Mouse (Mus musculus) urinary bladder, postnatal 14 days (tissue): ENCODE results near the gene Kcp.

ENCODE experiments used
- DNase-seq: peaks from one replicate; pipeline ENCODE4 v3.0.0; 2021; ENCODE audit warnings: low spot score

The Kcp gene

DNA sequence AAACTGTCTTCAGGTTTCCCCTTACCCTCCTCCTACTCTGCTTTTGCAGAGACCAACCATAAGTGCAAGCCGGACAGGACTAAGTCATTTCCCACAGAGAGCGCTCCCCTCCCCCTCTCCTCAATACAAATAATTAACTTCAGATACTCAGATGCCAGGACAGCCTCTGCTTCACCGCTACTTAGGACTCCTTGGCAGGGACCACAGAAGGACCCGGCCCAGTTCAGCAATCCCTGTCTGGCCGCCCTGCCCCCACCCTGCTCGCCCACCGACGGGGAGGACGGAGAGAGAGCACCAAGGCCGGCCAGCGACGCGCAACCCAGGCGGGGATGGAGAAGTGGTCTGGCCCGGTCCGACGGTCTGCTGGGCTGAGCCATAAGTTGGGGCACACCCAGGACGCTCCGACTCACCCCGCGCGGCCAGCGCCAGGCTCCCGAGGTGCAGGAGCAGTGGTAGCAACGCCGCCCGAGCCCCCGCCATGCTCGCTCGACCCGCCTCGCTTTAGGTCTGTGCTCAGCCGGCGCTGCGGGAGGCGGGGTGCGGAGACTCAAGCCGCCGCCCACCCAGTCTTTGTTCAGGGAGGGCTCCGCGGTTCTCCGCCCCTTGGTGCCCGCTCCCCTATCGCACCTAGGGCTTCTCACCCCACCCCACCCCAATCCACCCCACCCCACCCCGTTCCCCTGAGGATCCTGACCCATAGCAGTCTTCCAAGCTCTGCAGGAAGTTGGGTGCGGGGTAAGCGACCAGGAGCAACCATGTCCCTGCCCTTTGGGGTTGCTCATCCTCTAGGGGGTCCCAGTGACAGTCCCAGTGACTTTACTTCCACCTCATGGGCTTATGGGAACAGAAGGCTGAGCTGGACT, at the start of gene Kcp:
Gene Kcp (minus strand): TSS at position 506 of the 863 bp plus-strand sequence.
- DNase-seq: peak; percentile 14

DNA sequence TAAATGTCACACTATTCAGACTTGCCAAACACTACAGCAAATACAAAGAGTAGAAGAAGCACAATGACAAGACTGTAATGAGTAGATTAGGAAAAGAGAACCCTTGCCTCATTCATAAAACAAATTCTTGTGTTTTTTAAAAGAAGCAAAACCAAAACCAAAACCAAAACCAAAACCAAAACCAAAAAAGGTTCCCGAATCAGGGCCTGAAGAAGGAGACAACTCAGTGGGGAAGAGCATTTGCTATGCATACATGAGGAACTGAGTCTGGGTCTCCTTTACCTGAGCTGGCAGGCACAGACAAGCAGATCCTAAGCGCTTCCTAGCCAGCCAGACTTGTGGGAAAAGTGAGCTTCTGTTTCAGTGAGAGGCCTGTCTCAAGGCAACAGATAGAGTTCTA, 49.4 kb upstream of the Kcp start:
- no peak for DNase-seq

DNA sequence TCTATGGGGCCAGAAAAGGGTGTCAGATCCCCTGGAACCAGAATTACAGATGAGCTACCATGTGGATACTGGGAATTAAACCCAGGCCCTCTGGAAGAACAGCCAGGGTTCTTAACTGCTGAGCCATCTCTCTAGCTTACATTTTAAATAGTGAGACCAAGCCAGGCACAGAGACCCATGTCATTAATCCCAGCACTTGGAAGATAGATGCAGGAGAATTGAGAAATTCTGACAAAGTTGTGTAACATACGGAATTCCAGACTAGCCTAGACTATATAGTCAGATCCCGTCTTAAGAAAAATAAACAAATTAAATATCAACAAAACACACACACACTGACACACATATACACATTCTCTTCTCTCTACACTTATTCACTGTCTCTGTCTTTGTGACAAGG, 44.8 kb upstream of the Kcp start:
- no peak for DNase-seq

DNA sequence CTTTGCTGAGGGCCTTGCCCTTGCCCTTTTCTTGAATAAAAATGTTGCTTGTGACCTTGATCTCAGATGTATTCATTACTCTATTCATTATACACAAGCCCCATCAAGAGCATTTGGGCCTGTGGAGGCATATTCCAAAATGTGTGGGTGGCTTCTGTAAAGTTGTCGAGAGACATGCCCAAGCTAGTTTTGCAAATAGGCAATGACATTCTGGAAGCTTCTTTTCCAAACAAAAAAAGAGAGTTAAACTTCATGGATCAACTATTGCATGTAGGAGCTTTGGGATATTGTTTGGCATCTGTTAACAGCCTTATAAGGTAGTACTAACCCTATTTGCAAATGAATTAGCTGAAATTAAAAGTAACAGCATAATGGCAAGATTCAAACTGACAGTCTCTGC, 40.3 kb upstream of the Kcp start:
- DNase-seq: no peak

DNA sequence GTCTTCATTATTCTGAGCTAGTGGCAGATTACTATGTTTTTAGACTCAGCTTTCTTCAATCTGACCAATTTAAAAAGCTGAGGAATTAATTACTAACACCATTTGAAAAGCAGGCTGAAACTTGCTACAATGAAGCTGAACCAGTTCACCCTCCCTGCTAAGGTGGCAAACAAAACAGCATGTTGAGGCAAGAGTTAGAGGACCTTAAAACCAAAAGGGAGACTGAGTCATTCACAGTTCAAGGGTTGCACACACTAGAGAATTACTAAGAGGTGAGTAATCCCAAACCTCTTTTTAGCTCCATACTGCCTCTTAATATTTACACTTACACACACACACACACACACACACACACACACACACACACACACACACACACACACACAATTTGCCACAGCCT, 39.8 kb upstream of the Kcp start:
- DNase-seq: no peak

DNA sequence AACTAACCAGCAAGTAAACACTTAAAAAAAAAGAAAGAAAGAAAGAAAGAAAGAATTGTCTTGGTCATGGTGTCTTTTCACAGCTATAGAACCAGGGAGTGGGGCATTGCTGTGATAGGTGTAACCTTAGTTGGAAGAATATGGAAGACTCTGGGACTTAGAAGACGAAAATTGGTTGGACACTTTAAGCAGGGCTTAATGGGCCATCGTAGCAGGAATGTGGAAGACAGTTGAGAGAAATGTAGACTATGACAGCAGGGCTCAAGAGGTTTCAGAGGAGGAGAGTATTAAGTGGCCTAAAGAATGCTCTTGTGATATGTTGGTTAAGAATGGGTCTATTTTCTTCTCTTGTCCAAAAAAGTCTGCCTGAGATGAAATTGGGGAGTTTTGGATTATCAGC, 37.9 kb upstream of the Kcp start:
- DNase-seq: no peak

DNA sequence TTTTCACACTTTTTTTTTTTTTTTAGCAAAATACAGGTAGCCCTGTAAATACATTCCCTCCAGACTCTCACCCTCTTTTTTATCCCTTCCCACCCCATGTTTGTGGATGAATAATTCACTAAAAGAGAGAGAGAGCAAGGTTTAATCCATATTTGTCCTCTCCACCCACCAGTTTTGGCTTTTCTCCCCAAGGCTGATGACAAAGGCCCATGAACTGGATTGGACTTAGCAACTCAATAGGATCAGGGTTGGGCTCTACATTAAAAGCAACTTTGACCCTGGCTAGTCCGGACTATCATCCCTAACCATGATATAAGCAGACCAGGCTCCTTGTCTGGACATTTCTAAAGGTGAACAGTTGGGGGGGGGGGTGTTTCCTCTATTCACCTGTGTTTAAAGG, 33.2 kb upstream of the Kcp start:
- DNase-seq: no peak

DNA sequence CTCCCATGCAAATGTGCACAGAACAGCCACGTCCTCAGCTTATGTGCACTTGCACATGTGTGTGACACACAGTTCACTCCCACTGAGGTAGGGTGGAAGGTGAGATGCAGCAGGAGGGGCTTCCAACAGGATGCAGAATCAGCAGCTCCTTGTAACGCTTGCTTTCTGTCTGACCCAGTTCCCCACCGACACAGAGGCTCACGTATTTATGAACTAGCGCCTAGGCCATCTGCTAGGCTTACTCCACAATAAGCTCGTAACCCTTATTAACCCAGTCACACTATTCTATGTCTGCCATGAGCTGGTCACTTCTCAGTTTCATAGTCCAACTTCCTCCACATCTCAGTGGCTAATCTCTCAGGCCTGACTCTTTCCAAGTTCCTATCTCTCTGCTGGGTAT, 32.5 kb upstream of the Kcp start:
- DNase-seq: no peak

DNA sequence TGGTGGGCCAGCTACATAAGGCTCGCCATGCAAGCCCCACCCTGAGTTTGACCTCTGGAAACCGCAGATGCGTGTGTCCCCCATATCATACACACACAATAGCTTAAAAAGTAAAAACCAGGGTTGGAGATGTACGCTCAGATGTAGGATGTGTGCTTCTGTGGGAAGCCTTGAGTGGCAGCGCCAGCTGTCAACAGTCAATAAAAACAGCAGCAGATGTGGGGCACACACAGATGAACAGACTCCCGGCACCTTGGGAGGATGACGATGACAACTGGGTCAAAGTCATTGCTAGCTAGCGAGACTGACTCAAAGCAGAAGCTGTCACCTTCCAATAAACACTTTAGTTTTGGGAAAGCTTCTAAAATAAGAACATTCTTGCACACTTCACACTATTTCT, 31.8 kb upstream of the Kcp start:
- DNase-seq: no peak

DNA sequence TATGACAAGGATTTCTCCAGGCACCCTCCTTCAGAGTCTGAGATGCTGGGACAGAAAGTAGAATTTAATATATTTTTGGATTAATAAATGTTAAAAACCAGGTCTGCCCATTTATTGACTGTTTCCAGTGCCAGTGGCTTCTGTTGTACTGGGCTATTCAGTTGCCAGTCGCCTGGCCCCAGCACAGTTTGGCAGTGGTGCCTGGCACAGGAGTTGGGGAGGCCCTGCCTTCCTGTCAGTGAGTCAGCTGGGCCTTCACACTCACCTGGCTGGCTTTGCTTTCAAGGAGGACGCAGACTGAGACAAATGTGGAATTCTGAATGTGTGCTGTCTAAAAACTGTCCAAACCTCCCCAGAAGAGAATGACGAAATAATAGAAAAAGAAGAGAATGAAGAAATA, 29.5 kb upstream of the Kcp start:
- DNase-seq: peak; percentile 29

DNA sequence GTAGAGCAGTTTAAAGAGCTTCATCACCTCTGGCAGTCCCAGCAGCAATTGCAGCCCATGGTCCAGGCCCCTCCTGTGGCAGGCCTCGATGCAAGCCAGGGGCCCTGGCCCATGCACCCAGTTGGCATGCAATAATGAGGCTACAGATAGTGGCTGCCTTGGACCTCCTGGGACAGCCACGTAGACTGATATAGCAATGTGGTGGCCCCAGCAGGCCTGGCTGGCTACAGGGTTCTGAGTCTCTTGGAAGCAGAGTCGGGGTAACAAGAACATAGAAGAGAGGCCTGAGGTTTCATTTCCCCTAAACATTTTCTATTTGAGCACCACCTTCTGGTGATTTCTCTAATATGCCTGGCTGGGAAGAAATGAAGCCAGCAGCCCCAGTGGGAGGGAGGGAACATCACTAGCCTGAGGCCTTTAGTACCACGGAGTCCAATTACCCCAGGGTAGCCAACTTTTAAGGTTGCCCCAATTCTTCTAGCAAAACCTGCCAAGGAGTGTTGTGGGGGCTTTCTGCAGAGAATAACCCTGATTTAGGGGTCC, 29.0 kb upstream of the Kcp start:
- DNase-seq: no peak

DNA sequence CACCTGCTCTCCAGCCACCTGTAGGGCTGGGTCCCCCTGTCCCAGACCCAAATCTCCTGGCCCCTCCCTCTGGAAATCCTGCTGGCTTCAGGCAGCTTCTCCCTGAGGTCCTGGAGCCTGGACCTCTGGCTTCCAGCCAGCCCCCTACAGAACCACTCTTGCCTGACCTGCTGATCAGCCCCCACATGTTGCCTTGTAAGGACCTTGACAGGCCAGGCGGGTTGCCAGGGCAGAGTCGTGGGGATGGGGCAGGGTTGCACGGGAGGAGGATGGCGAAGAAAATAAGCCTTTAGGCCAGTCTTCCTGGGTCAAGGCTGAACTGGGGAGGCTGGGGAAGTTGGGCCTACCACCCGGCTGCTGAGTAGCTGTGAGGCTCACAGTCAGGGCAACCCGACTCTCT, 27.6 kb upstream of the Kcp start:
- DNase-seq: peak; percentile 44

DNA sequence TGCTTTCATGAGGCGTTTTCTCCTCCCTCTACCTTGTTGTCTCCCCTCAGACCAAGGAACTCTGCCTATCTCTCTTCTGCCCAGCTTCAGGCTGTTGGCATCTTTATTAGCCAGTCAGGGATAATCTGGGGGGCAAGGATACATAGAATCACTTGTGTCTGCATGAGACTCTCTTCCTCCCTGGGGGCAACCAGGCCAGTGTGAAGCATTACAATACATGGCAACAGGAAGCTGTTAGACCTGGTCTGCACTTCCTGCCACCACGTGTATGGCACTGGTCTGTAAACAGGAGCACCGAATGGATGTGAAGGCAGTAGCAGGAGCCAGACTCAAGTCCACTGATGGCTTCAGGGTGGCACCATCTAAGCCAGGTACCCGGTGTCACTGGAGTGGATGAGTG, 22.3 kb upstream of the Kcp start:
- DNase-seq: no peak

DNA sequence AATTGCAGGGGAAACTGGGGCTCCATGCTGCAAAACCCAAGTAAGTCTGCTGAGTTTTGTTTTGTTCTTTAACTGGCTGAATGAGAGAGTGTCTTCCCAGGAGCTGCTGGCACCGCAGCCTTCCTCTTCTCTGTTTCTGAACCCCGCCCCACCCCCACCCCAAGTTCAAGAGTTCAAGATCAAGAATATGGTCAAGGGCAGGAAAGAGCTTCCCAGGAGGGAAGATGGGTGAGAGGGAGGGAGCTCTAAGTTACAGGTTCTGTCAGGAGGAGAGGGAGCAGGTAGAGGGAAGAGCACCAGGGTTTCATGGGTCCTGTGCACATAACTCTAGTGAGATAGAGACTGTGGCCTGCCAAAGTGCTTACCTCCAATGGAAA, 21.7 kb upstream of the Kcp start:
- no peak for DNase-seq

DNA sequence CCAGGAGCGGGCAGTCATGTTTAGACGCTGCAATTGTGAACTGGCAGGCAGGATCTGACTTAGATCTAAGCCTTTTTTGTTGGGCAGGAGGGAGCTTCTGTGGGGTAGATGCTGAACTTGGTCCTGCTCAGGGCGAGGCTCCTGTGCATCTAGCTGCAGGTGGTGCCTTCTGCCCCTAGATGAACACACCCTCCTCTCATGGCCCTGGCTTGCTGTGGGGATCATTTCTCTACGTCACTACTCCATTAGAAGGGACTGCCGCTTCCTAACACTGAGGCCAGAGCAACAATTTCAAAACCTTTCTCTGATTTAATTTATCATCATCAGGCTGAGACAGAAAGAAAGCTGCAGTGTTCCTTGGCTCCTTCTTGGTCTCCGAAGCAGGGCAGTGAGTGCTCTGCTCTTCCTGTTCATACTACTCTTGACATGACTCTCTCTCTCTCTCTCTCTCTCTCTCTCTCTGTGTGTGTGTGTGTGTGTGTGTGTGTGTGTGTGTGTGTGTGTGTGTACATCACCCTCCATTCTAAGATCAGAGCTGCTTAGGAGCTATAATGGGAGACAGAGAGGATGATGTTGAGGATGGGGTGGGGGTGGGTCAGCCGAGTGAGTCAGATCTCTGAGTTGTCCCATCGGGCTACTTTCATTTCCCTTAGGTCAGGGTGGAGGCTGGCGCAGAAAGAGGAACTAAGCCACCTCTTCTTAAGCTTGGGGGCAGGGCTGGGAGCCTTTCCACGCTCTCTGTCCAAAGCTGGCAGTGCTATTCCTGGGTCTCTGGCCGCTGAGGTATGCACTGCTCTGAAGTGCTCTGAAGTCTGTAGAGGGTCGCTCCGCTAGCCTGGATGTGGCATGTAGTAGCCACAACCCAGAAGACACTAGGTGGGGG, 21.1 kb upstream of the Kcp start:
- DNase-seq: no peak

DNA sequence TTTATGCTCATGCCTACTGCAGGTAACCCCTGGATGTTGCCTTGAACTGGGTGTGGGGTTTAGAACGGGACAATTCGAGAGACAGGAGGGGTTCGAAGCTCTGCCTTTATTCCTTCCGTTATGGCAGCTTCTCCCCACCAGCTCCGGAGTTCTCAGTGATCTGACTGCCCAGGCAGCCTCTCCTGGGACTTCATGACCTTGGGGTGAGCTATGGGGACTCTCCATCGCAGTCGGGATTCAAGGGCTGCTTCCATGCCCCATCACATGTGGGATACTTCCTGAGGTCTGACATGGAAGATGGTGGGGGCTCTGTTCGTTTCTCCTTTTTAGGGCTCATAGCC, 20.4 kb upstream of the Kcp start:
- DNase-seq: no peak

DNA sequence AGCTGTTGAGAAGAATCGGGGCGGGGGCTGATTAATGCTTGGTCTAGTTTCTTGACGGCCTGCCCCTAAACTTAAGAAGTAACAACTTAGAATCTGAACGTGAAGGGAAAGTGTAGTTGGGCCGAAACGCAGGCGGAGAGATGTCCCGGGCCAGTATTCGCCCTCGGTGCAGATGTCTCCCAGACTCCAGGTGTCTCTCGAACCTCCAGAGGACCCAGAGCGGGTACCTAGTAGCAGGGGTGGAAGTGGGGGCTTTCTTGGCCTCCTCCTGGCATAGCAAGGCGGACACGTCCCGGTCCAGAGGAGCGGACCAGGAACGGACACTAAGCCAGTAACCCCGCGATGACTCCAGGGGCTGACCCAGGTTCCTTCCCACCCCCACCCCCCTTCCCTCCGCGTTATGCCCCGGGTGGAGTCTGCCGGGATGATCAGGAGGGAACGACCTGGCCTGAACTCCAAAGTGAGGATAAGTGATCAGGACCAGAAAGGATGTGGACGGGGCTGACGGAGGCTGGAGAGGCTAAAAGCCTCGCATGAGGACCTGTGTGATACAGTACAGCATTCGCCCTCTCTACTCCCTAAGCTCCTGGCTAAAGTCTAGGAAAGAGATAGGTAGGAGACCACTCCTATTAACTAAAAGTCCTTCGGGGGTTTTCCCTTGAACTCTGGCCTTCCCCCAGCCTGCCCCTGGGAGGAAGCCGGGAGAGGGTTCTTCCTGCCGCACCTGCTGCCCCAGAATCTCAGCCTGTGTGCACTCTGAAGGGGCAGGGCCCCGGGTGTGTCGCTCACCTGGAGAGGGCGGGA, 19.8 kb upstream of the Kcp start:
- DNase-seq: peak; percentile 30

DNA sequence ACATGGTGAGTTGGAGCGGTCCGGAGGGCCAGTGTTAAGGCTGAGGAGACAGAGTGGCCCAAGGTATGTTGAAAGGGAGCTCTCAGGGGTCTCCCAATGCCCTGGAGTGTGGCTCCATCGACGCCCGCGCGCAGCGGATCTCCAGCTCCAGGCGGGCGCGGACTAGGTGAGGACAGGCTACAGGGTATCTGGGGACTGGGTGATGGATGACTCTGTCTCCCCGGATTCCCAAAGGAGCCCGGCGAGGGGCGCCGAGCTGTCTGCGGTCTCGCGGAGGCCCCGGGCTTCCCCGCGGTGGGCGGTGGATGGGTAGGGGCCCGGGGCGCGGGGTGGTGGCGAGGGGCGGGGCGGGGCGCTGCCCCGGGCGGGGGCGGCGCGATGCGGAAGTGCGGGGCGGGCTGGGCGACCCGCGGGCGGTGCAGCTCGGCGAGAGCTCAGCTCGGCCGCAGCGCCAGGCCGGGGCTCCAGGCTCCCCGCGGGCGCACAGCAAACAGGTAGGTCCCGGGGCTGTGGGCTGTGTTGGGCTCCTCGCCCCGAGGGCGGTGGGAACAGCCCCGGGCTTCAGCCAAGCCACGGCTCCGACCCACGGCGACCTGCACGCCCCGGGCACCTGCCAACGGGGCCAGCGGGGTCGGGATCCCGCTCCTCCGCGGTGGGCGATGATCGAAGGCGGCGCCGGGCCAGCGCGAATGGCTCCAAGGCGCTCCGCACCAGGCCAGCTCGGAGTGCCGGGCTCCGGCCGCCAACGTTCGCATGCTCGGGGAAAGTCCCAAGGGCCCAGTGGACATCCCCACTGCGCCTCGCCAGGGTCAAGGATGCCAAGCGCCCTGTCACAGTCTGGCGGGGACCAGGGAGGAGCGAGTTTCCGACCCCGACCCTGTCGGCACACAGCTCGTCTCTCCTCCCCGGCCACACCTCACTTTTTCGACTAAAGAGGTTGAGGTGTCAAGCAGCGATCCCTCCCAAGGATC, 18.8 kb upstream of the Kcp start, which contains the start of gene Irf5:
Gene Irf5 (plus strand): TSS at position 345 of the 971 bp plus-strand sequence.
- peak; percentile 31 for DNase-seq

DNA sequence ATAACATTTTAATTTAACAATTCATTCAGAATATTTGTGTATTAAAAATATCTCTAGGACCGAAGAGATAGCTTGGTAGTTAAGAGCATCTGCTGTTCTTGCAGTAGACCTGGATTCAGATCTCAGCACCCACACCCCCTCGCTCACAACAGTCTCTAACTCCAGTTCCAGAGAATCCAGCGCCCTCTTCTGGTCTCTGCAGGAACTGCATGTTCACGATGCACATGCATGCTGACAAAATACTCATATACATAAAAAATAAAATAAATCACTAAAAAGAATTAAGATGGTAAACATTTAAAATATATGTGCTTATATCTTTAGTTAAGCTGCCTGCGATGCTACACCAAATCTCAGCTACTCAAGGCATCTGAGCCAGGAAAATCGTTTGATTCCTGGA, 17.5 kb upstream of the Kcp start:
- DNase-seq: no peak

DNA sequence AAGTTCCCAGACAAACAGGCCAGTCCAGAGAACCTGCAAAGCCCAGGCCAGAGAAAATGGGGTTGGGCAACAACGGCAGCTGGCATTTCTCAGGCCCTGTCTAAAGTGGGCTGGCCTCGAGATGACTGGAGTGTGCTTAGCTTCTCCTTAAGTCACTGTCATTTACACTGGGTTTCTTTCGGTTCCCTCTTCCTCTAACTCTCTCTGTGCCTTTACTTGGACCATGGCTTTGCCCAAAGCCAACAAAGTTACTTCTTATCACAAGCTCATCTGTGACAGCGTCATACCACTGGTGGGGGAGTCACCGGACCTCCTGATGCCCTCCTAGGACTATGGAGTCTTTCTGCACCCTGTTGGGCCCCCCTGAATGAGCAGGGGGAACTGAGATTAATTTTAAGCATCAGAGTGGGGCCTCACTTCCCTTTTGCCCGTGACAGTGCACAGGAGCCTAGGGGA, 16.3 kb upstream of the Kcp start:
- DNase-seq: peak; percentile 54
